Mouse (Mus musculus): ENCODE data around the gene Pde1c.

The Pde1c gene

DNA sequence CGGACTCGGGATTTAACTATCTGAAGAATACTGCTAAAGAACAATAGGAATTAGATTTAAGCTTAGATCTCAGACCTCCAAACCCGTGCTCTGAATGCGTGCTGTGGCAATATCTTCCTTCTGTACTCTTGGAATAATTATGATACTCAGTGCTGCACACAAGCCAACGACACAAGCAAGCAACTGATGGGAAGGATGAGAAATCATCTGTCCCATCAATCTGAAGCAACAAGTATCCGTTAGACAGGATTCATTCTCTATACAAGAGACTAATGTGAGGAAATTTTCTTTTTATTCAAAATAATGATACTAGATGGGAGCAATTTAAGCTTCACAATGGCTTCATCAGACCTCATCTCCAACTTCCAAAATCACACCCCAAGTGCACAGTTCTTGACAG lies 237.5 kb downstream of the Pde1c start:
- DNase-seq (ENCODE audit: low spot score in 2 of 2): no peak

DNA sequence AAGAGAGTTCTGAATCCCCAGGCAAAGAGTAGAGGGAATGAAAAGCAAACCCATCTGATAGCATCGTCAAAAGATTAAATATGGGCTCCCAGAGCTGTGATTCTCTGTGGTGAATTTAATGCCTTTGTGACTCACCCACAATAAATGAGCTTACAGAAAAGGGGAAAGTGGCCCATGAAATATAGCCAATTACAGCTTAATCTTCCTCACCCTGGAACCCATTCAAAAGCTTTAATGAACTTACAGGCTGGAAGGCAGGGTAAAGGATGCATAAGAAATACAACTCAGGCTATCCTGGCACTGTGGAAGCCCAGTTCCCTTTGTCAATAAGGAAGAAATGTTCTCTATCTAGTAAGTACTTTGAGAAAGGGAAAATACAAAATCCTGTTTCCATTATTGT lies 240.8 kb downstream of the Pde1c start:
- DNase-seq (ENCODE audit: low spot score in 2 of 2): no peak

DNA sequence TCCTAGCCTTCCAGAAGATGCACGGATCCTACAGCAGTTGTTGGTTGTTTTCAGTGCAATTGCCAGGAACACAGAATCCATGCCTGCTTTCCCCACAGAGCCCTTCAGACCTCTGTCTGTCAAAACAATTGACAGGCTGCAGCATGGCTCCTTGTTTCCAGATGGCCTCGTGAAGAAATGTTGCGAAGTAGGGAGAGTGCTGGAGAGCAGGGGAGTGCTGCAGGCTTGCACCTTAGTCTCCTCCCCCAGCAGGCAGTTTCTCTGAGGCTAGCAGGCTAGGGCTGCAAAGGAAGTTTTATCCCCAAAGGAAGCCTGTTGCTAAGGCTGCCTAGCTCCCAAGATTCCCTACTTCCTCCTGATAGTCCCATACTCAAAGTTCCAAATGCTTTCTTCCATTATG lies 246.1 kb downstream of the Pde1c start:
- no peak for DNase-seq (ENCODE audit: low spot score in 2 of 2)

DNA sequence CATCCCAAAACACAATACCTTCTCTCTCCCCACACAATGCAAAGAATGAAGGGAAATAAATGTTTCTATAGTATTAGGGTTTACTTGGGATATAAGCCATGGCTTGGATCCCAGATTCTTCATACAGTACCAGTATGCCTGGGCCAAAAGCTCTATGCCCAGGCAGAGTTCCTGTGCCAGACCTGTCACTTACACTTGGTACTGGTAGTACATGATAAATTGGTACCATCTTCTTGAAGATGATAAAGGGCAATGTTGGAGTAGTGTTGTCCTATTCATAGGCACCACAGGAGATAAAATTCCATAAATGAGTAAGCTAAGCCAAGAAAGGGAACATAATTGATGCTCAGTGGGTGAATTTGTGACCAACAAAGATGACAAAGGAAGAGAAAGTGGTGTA lies 258.6 kb downstream of the Pde1c start:
- DNase-seq (ENCODE audit: low spot score in 2 of 2): no peak

DNA sequence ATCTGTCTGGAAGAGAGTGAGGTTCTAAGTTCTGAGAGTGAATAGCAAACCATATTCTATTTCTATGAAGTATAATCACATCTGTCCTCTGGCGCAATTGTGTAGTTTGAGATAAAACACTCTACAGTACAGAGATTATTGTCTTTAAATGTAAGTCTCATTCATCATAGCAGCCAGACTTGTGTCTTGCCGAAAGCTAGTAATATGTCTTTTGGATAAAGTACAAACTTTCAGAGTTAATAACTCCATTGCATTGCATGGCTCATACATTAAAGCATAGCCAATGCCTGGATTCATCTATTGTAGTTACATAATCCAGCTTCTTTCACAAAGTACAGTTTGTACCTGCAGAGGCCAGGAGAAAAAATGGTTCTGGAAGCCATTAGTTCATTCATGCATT lies 262.8 kb downstream of the Pde1c start:
- DNase-seq (ENCODE audit: low spot score in 2 of 2): no peak

DNA sequence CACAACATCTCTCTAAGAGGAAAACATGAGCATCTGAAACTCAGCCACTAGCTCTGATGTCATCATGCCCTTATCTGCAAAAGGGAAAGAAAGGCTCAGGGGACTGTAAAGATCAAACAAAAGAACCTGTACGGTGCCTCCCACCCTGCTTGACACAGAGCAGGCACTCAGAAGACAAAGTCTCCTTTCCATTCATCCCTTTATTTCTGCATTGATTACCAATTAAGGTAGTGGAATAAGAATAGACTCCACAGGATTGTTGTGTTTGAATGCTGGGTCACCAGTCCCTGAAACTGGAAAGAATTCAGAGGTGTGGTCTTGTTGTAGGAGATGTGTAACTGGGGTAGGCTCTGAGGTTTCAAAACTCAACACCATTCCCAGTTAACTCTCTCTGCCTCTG lies 276.7 kb downstream of the Pde1c start:
- DNase-seq (ENCODE audit: low spot score in 2 of 2): no peak

DNA sequence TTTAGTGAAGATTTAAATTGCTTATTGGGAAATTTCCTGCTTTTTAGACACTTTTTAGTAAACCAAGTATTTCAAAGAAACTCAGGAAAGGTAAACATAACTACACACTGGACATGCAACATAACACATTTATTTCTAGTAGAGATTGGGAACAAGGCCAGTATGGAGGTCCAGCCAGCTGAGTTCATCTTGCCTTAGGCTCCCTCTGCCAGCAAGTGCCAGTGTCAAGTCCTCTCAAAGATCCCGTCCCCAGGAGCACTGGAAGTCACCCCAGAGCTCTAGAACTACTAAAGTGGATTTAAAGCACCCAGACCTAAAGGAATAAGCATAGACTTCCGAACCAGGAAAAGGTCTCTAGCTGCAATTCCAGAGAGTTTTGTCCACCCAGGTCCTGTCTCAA lies 279.6 kb downstream of the Pde1c start:
- DNase-seq (ENCODE audit: low spot score in 2 of 2): no peak

DNA sequence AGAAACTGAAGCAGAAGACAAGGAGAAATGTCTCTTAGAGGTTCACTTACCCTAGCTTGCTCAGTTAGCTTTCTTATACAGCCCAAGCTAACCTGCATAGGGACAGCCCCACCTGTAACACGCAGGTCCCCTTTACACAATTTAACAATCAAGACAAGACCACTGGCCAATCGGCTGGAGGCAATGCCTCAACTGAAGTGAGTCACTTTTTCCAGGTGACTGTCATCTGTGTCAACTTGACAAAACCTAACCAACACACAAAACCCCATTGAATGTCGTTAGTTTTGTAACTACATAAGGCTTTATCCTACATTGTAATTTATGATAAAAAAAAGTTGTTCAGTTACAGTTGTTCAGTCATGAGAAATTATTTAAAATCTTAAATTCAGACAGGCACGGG lies 284.1 kb downstream of the Pde1c start:
- no peak for DNase-seq (ENCODE audit: low spot score in 2 of 2)

DNA sequence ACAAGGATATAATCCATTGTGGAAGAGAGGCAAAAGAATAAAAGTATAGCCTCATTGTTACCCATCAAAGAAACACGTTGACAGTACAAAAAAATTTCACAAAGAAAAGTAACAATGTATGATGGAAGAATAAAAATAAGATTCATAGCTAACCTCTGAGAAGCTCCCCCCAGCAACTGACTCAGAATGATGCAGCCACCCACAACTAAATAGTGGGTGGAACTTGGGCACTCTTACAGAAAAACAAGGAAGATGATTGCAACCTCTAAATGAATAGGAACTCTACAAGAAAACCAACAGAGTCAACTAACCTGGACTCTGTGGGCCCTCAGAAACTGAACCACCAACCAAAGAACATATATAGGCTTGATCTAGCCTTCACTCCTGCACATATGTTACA lies 293.4 kb downstream of the Pde1c start:
- no peak for DNase-seq (ENCODE audit: low spot score in 2 of 2)

DNA sequence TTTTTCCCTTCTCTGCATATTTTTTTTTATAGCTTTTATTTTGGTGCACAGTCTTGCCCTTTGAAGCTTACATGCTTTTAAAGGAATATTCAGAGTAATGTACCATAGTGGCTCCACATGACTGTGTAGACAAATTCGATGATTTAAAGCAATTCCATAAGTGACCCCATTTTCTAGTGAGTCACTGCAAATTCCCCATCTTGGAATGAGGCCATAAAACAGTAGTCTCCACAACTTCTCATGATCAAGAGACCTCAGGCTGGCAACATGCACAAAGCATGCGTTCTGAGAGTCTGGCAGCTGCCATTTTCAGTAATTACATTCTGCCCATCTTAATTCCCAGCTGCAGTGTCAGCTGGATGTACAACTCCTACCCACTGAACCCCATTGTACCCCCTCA lies 297.2 kb downstream of the Pde1c start:
- no peak for DNase-seq (ENCODE audit: low spot score in 2 of 2)

DNA sequence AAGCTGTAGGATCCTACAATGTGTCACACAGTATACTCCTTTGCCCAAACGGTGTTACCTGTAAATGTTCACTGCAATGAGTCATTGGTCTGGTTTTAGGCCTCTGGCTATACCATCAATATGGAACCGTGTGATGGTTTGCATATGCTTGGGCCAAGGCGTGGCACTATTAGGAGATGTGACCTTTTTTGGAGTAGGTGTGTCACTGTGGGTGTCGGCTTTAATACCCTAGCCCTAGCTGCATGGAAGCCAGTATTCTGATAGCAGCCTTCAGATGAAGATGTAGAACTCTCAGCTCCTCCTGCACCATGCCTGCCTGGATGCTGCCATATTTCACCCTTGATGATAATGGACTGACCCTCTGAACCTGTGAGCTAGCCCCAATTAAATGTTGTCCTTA lies 304.4 kb downstream of the Pde1c start:
- DNase-seq (ENCODE audit: low spot score in 2 of 2): no peak

DNA sequence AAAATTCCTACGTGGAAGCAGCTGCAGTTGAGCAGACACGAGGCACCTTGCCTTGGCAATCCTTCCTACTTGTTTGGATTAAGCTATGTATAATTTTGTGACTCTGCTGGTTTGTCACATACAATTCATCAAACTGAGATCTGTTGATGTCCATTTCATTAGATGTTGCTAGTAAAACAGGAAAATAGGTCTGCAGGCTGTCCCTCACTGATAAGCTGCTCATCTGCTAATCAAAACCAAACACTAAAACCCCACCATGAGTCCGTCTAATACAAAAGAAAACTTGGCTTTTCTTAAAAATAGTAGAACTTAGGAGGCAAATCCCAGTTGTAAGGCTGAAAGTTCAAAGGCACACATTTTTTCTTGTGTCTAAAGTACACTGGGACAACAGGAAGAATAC lies 308.8 kb downstream of the Pde1c start:
- DNase-seq (ENCODE audit: low spot score in 2 of 2): no peak

DNA sequence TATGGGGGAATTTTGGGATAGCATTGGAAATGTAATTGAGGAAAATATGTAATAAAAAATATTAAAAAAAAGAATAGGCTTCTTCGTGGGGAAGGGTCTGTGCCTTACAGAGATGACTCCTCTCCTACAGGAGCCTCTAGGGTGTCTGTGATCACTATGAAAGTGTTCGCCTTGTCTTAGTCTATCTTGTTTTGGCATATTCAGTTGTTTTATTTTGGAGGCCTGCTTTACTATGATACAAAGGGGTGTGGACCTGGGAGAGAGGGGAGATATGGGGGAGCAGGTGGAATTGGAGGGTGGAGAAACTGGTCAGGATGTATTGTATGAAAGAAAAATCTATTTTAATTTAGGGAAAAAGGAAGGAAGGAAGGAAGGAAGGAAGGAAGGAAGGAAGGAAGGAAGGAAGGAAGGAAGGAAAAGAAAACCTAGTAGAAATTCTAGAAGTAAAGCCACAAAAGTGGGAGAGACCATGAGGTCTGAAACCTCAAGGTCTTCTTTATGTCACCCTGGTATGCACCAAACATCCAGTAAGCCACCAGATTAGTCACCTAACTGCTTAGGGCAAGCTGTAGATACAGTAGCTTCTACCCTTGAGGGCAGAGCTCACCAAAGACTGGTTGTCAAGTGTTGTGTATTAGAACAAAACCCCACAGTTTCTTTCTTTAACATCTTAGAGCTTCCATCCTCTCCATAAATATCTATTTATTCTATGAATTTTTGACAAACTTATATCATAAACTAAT lies 311.2 kb downstream of the Pde1c start:
- DNase-seq (ENCODE audit: low spot score in 2 of 2): no peak

DNA sequence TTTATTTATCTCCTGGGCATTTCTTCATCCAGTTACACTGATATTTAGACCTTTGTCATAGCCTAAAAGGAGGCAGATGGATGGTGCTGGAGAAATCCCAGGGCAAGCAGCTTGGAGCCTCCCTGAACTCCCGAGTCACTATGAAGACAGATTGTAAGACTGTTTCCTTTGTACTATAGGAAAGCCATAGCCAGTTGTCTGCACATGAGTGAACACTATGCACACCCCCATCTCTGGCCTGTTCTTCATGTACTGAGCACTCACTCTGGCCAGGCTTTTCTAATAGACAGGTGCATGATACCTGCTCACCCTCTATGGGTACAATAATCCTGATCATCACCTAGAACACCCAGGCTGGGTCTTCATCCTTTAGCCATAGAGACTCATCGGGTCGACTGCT lies 318.8 kb downstream of the Pde1c start:
- no peak for DNase-seq (ENCODE audit: low spot score in 2 of 2)

DNA sequence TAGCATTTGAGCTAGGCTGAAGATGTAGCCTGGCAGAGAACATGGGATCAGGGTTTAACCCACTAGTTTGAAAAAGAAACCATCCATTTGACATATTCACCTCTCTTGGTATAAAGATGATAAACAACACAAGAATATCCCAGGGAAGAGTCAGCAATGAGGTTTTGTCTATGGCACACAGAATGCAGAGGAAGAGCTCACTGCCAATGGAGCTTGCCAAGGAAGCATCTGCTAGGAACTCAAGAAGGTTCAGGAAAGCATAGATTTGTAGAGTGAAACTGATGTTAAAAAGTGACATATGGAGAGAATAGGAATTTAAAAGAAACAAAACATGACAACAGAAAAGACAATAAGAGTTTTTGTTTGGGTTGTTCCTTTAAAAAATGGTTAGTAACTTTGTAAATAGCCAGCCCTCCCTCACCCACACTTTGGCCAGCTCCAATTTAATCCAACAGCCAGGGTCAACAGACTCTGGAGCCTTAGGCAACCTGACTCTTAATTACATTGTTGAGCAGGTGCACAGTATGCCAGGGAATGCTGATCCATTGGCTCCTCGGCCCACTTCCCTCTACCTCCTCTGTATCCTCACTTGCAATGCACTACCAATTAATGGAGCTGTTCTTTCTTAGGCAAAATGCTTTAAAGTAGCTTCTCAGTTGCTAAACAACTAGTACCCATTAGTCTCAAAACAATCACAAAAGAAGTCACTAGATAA lies 377.3 kb downstream of the Pde1c start:
- DNase-seq (ENCODE audit: low spot score in 2 of 2): no peak

DNA sequence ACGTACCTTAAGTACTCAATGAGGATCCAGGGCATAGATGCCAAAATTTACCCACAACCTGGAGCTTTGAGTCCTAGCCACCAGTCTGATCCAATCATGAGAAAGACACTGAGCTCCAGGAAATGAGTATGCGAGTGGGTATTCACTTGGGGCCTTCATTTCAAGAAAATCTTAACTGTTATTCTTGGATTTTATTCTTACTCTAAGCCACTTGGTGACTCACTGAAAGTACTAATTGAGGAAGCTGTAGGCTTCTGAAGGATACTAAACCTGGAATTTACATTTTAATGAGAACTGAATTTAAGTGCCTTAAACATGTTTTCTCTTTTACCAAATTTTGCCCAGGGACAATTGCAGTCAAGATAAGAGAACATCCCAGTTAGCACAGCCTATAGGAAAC lies 392.4 kb downstream of the Pde1c start:
- DNase-seq (ENCODE audit: low spot score in 2 of 2): no peak

DNA sequence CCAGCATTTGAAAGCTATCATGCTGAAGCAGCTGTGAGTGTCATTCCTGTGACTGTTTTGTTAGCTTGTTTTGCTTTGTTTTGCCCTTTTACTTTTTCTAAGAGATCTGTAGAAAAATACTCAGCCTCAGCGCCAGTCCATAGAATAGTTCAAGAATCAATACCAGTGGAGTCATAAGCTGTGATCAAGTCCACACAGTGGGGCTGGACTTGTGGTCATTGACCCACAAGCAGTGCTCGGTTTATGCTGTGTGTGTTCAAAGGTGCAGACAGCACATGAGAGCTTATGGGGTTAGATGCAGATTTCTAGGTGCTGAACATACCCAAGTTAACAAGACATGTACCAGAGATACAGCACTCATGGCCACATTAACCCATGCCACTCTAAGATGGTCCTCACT lies 396.7 kb downstream of the Pde1c start:
- no peak for DNase-seq (ENCODE audit: low spot score in 2 of 2)

DNA sequence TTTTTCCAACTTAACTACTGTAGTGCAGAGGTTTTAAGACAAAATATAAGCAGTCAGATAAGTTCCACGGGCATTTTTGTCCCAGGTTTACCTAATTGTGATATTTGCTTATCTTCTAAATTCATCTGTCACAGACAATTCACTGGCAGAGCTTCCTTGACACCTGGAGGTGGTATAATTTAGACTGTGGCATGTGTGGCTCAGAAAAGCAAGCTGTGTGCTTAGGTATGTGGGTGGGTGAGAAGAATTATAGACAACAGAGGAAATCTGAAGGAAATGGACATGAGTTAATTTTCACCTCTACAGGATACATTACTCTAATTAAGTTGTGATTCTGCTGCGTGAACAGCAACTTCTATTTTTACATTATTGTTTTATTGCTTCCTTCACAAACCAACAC lies 400.2 kb downstream of the Pde1c start:
- no peak for DNase-seq (ENCODE audit: low spot score in 2 of 2)

DNA sequence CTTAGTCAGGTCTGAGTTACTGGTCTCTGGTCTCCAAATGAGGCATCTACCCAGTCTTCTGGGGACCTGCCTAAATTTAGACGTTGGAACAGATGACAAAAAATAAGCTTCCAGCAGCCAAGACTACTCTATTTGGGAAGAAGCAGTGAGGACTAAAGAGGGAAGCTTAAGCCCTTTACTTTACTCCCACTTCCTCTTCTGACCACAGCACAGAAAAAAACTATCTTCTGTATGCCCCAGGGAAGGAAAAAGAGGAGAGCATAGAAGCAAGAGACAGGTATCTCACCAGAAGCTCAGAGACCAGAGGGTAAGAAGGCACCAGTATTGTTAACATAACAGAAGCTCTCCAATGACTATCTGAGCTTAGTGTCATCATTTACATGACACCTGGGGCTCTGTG lies 410.7 kb downstream of the Pde1c start:
- DNase-seq (ENCODE audit: low spot score in 2 of 2): no peak

DNA sequence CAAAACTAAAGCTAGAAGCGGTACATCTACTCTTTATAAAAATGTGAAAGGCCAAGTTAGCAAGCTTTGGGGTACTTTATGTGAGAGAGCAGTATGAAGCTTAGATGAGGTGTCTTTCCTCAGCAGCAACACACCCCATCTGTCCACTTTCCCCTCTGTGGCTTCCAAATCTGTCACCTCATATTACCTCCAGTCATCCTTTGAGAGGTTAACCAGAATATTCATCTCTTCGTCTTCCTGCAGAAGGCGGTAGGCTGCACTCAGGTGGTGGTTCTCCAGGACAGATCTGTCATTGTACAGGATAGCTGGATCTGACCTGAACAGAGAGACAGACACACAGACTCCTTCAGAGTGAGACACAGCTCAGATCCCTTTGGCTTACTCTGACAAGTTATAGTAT lies 412.1 kb downstream of the Pde1c start:
- DNase-seq (ENCODE audit: low spot score in 2 of 2): no peak

DNA sequence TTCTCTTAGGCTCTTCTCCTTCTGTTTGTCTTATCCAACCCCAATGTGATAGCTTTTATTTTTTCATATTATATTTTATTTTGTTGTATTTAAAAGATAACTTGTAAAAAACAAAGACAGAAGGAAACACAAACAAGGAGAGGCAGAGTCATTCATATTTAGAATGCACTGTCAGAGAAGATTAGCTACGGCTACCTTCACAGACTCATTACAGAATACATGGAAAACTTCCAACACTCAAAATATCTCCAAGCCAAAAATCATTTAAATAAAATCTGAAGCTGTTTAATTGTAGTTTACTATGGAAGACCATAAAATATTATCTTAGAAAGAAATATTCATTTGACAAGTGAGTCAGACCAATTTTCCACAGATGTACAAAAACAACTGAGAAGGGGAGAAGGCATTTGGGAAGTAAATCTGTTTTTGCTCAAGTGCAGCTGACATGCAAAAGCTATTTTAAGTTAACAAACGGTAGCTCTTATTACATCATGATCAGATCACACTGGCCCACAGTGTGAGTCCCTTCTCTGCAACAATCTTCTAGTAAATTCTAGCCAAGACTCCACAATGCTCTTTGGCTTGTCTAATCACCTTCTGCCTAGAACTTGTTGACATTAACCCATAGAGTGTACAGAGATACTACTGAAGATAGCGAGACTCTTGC lies 438.3 kb downstream of the Pde1c start:
- no peak for DNase-seq (ENCODE audit: low spot score in 2 of 2)

DNA sequence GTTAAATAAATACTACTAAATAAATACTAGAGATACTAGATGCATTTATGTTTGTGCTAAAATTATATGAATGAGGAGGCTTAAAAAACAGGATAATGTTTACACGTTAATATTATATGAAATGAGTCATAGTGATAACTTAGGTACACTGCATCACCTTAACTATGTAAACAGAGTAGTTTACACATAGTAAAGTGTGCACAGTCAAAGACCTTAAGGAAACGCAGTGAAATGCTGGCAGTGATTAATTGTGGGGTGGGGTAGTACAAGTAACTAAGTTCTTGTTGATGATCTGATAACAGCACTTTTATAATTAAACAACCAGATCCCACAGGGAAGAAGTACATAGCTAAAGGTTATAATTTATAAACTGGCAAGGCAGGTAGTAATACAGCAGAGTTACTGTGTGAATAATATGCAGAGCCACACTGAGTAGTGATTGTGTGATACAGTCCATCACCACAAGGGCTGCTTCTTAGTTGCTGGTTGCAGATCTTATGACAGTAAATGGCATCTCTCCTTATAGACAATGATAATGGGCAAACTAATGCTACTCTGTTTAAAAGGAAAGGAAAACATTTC lies 469.3 kb downstream of the Pde1c start:
- DNase-seq (ENCODE audit: low spot score in 2 of 2): no peak

DNA sequence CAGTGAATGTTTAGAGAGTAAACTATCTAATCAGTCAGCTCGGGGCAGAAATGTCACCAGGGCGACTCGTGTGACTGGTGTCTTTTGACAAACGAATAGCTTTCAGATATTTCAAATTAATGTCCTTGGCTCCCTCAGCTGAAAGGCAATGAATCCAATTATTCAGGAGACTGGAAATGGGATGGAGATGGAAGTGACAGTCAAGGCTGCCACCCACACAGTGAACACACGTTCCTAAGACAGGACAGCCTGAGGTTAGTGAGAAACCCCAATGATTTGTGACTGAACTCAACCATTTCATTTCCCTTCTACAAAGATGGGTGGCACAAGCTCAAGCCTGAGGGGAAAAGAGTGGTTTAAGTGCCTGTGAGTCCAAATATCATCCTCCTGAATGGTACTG lies 470.5 kb downstream of the Pde1c start:
- no peak for DNase-seq (ENCODE audit: low spot score in 2 of 2)
